Mouse (Mus musculus) right cerebral cortex, postnatal 14 days (tissue): ENCODE results near the gene Ugt2b1.
"Not testable (repeated sequence)": the region's sequence is repeated elsewhere in the genome, so short reads cannot be mapped to it uniquely, and the experiment has no call there.

Source experiments
- DNase-seq: peaks from one replicate; pipeline ENCODE4 v3.0.0; 2022

Ugt2b1 gene

GRCm38 (mm10) chr5:86926426-86926825 lies at the start of gene Ugt2b1:
Ugt2b1 (minus strand) TSS chr5:86926530.
- no peak for DNase-seq

DNA sequence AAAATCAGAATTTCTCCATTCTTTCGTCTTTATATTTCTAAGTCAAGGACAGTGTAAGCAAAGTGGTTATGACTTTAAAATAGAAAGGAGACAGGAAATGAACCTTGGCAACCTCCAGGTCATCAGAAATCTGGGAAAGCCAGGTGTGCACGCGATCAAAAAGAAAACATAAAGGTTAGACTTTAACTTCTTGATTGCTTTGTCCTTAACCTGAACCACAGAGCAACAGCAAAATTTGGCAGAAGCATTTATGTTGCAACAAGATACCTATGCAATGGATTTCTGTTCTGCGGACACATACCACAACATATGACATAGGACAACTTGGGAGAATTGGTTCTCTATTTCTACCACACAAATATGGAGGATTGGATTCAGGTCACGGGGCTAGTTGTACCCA lies 40.9 kb upstream of the Ugt2b1 start:
- DNase-seq: not testable (repeated sequence)

- not testable (repeated sequence) for DNase-seq
Observed at GRCm38 (mm10) chr5:86962849-86963248, 36.5 kb upstream of the Ugt2b1 start.

DNA sequence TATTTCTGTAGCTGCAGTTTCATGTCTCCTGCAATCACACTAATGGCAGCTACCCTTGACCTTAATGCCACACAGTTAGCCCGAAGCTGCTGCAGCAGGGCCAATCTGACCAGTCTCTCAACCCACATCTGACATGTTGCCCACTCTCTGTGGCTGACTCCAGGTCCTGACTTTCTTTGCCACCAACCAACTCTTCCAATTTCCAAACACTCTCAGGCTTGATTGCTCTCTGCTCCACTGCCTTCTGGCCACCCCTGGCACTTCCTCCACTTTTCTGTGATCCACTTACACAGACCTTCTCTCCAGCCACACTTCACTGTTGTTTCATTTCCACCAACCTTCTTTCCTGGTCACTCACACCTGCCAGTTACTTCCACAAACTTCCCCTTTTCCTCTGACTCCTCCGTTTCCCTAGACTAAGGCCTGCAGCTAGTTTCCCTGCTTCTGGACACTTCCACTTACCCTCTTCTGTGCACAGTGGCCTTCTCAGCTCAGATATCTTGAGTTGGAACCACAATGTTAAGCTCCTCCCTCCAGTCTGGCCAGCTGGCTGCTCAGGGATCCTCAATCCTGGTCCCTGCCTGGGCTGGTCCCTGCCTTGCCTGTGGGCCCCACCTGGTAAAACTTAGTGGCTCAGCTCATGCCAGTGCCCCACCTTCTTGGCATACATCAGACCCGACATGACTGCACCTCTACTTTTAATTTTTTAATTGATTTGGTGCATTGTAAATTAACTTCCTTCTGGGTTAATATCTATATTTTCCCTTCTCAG lies 35.4 kb upstream of the Ugt2b1 start:
- no peak for DNase-seq

DNA sequence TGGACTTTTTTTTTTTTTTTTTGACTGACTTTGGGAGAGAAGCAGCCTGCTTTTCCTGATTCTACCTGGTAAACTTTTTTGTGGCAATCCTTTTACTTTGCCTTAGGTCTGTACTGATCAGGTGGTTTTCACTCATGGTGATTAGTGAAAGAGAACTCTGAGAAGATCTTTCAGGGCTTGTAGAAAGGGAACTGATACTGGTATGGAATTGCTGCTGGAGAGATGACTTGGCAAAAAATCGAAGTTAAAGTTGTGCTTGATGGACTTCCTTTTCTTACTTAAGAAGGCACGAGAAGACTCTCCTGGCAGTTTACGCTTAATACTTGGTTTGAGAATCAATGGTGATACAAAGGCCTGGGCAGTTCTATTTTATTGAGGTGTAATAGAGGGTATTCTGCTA lies 34.2 kb upstream of the Ugt2b1 start:
- no peak for DNase-seq

- DNase-seq: no peak
Observed at GRCm38 (mm10) chr5:86942111-86942510, 15.8 kb upstream of the Ugt2b1 start.

DNA sequence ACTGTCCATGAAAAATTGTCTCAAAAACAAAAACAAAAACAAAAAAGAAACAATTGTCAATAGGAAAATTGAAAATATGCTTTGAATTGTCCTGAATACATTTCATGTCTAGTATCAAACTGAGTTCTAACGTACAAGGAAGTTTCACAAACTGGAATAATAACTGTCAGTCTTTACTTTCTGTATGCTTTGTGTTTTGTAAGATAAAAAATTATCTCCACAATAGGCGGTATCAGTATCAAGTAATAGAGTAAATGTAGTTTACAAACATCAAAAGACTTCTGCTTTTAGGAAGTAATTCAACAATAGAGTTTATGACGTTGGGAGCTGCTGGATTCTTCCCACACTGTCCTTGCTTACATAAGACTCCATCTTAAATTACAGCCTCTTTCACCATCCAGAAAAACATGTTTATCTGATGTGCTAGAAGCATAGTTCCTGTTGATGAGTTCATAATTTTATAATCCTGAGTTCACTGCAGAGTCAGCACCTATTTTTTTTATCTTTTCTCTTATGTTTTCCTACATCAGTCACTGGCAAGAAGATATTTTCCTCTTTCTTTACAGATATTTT lies 5.6 kb downstream of the Ugt2b1 start:
- DNase-seq: no peak

- DNase-seq: no peak
Observed at GRCm38 (mm10) chr5:86911357-86912099, 14.8 kb downstream of the Ugt2b1 start.

DNA sequence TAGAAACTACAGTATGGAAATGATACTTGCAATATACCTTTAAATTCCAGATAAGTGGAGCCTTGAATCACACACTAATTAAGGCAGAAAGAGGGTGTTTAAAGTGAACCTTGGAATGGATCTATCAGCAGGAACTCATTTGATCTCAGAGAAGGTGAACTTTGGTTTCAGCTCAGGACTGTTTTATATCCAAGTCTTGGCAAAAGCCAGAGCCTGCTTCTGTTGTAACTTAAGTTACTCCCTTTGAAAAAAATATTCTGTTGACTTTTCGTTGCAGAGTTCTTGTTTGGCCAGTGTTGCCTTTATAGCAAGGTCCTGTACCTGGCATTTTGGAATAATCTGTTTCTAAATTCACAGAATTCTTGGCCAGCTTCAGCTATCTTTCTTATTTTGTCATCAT lies 15.6 kb downstream of the Ugt2b1 start:
- no peak for DNase-seq

DNA sequence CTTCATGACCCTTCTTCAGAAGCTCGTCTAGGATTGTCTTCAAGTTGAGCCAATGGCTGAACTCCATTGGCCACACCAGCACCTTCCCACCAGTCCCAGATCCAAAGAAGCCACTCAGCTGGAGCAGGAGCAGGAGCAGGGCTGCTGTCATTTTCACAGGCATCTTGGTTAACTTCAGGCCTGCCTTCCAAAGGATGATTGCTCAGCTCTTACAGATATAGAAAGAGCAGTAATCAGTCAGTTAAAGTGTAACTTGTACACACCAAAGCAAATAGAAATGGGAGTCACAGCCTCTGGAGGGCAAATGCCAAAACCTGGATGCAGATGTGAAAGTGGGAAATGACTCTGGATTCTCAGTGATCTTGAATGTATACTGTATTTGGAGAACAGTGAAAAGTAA lies 19.6 kb downstream of the Ugt2b1 start, which contains the start of gene Ugt2b34:
Gene Ugt2b34 (minus strand): TSS at position 180 of the 400 bp plus-strand sequence.
- DNase-seq: no peak

- no peak for DNase-seq
Observed at GRCm38 (mm10) chr5:86889933-86890332, 36.4 kb downstream of the Ugt2b1 start.

- no peak for DNase-seq
Observed at GRCm38 (mm10) chr5:86888420-86888819, 37.9 kb downstream of the Ugt2b1 start.

DNA sequence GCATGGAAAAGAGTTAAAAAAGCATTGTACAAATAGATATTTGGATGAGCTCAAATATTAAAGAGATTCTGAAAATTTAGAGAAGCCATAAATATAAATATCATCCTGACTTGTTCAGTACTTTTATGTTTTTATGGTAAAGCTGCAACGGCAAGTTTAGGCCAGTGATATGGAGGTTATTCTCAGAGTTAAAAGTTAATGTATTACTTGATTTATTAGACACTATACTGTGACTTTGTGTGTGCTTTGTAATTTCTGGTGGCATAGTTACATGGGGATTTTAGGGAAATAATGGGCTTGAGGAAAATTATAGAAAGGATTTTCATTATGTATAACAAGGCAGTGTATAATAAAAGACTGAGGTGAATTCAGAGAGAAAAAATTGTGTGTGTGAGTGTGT lies 39.2 kb downstream of the Ugt2b1 start:
- DNase-seq: no peak

GRCm38 (mm10) chr5:86886620-86887019 lies 39.7 kb downstream of the Ugt2b1 start:
- DNase-seq: no peak

- no peak for DNase-seq
Observed at GRCm38 (mm10) chr5:86871877-86872276, 54.5 kb downstream of the Ugt2b1 start.
